Mouse (Mus musculus) liver, embryonic 11.5 days (tissue): Measurements from ENCODE around the gene Glce. TPM values are rescaled to one million over a fixed set of nuclear protein-coding genes. Genes with fewer than 3 reads are reported as not detected.

ENCODE experiments used
- ATAC-seq: fragments of 200-750 bp; cut with Nextera tagmentation; replicated peaks from 2 replicates; pipeline ENCODE4 v1.8.0; 2017; ENCODE audit warnings: moderate number of reproducible peaks, mild to moderate bottlenecking, moderate TSS enrichment, moderate library complexity; ENCODE audit not compliant: low FRiP score
- DNase-seq: peaks from one replicate; pipeline ENCODE4 v3.0.0-alpha.2; 2017; ENCODE audit warnings: low spot score
- H3K27ac ChIP-seq: fragments of 300-500 bp; sonication (generic); 2 replicates; pipeline ENCODE4 v1.5.1; 2014; ENCODE audit warnings: mild to moderate bottlenecking, low read depth, low read length, control low read depth
- H3K27me3 ChIP-seq: fragments of 300-500 bp; sonication (generic); replicated peaks from 2 replicates; pipeline ENCODE4 v1.6.1; 2014; ENCODE audit warnings: low read length, mixed read lengths; ENCODE audit not compliant: control insufficient read depth, insufficient read depth
- H3K36me3 ChIP-seq: fragments of 300-500 bp; sonication (generic); 2 replicates; pipeline ENCODE4 v1.6.1; 2014; ENCODE audit warnings: mild to moderate bottlenecking, low read length, moderate library complexity, mixed read lengths; ENCODE audit not compliant: control insufficient read depth, insufficient read depth
- H3K4me1 ChIP-seq: fragments of 300-500 bp; sonication (generic); replicated peaks from 2 replicates; pipeline ENCODE4 v1.6.1; 2014; ENCODE audit warnings: low read length, mixed read lengths; ENCODE audit not compliant: control insufficient read depth, insufficient read depth
- H3K4me2 ChIP-seq: fragments of 300-500 bp; sonication (generic); 2 replicates; pipeline ENCODE4 v1.6.1; 2014; ENCODE audit warnings: mild to moderate bottlenecking, control low read depth, moderate library complexity
- H3K4me3 ChIP-seq: fragments of 300-500 bp; sonication (generic); 2 replicates; pipeline ENCODE4 v1.5.1; 2014; ENCODE audit warnings: low read depth, low read length, control low read depth
- H3K9ac ChIP-seq: fragments of 300-500 bp; sonication (generic); 2 replicates; pipeline ENCODE4 v1.6.1; 2014; ENCODE audit warnings: low read depth, low read length, control low read depth
- H3K9me3 ChIP-seq: fragments of 300-500 bp; sonication (generic); 2 replicates; pipeline ENCODE4 v1.6.1; 2016; ENCODE audit warnings: low read length, inconsistent platforms, mixed read lengths; ENCODE audit not compliant: control insufficient read depth
- WGBS: fragments of 180-500 bp; shearing (Covaris S2); extraction: QIAGEN DNeasy Blood & Tissue Kit; methylation state at CpG from one replicate; pipeline ENCODE4 v1.1.7; 2014; 5-methylcytosine and 5-hydroxymethylcytosine counted together
- polyA plus RNA-seq: library from polyadenylated mRNA; unstranded; fragments of >200 nt; fragmentation: Nextera tagmentation; extraction: Ambion mirVana; gene quantifications from 2 replicates; pipeline ENCODE4 v1.2.1, GENCODE M21; 2014

The Glce gene
- polyA plus RNA-seq, 1 experiment from 2014 or later, result 13.5 TPM

GRCm38 (mm10) chr9:62132005-62132782 is 9.7 kb upstream of the Glce start:
- WGBS, result 71% methylated on average over 4 of the region's 4 CpGs
- ATAC-seq, result no peak

GRCm38 (mm10) chr9:62130746-62131145 is 8.3 kb upstream of the Glce start:
- 84% methylated on average over 5 of the region's 5 CpGs for WGBS
- no peaks in the 10 kb centered on the region for H3K4me1 ChIP-seq
- H3K36me3 ChIP-seq, result no peaks in the 10 kb centered on the region
- no peak overlapping the region for H3K4me2 ChIP-seq
- no peaks in the 10 kb centered on the region for H3K27me3 ChIP-seq
- no peak overlapping the region for H3K9ac ChIP-seq
- no peak for DNase-seq
- H3K4me3 ChIP-seq, result no peak overlapping the region
- ATAC-seq, result no peak
- H3K9me3 ChIP-seq, result no peaks in the 10 kb centered on the region
- no peak overlapping the region for H3K27ac ChIP-seq

More at GRCm38 (mm10) chr9:62132005-62132782, 9.7 kb upstream of the Glce start:
- H3K4me2 ChIP-seq, result no peak overlapping the region
- H3K9me3 ChIP-seq, result no peaks in the 10 kb centered on the region
- no peaks in the 10 kb centered on the region for H3K27me3 ChIP-seq
- H3K9ac ChIP-seq, result no peak overlapping the region
- no peak overlapping the region for H3K27ac ChIP-seq
- no peaks in the 10 kb centered on the region for H3K36me3 ChIP-seq
- H3K4me1 ChIP-seq, result no peaks in the 10 kb centered on the region
- H3K4me3 ChIP-seq, result no peak overlapping the region
- no peak for DNase-seq

- H3K4me2 ChIP-seq, result no peak overlapping the region
- ATAC-seq (no peak), DNase-seq (no peak)
- H3K27ac ChIP-seq, result no peak overlapping the region
- WGBS, result 78% methylated on average over 2 of the region's 2 CpGs
- no peak overlapping the region for H3K4me3 ChIP-seq
- H3K4me1 ChIP-seq, result peaks cover 5% of the 10 kb centered on the region; the same call in 1 of the 2 replicates
- H3K9ac ChIP-seq, result no peak overlapping the region
- H3K36me3 ChIP-seq, result no peaks in the 10 kb centered on the region
- H3K27me3 ChIP-seq, result no peaks in the 10 kb centered on the region
- H3K9me3 ChIP-seq, result no peaks in the 10 kb centered on the region
These were observed 5.6 kb upstream of the Glce start for GRCm38 (mm10) chr9:62128056-62128455.

GRCm38 (mm10) chr9:62125986-62126575 is 3.6 kb upstream of the Glce start:
- H3K4me2 ChIP-seq, result no peak overlapping the region
- H3K36me3 ChIP-seq, result no peaks in the 10 kb centered on the region
- H3K9me3 ChIP-seq, result no peaks in the 10 kb centered on the region
- H3K4me3 ChIP-seq, result no peak overlapping the region
- H3K27ac ChIP-seq, result no peak overlapping the region
- no peak overlapping the region for H3K9ac ChIP-seq
- no peak for DNase-seq
- no peaks in the 10 kb centered on the region for H3K27me3 ChIP-seq
- WGBS, result 70% methylated on average over 5 of the region's 5 CpGs
- ATAC-seq, result no peak
- H3K4me1 ChIP-seq, result peaks cover 5% of the 10 kb centered on the region

- H3K4me1 ChIP-seq, result peaks cover 5% of the 10 kb centered on the region
- H3K9me3 ChIP-seq, result no peaks in the 10 kb centered on the region
- no peak overlapping the region for H3K4me3 ChIP-seq
- H3K4me2 ChIP-seq, result no peak overlapping the region
- 76% methylated on average over 1 of the region's 1 CpGs for WGBS
- H3K9ac ChIP-seq, result no peak overlapping the region
- H3K27ac ChIP-seq, result no peak overlapping the region
- H3K27me3 ChIP-seq, result no peaks in the 10 kb centered on the region
- no peak for ATAC-seq
- H3K36me3 ChIP-seq, result no peaks in the 10 kb centered on the region
- no peak for DNase-seq
These were observed 1.8 kb upstream of the Glce start for GRCm38 (mm10) chr9:62124266-62124665.

- no peak for DNase-seq
- 66% methylated on average over 3 of the region's 3 CpGs for WGBS
- H3K9me3 ChIP-seq, result no peaks in the 10 kb centered on the region
- H3K27ac ChIP-seq, result peak overlapping the region; percentile 26; the same call in 1 of the 2 replicates
- peak overlapping the region; percentile 87 for H3K4me3 ChIP-seq
- no peaks in the 10 kb centered on the region for H3K27me3 ChIP-seq
- ATAC-seq, result no peak
- peak overlapping the region; percentile 70 for H3K4me2 ChIP-seq
- no peaks in the 10 kb centered on the region for H3K36me3 ChIP-seq
- H3K9ac ChIP-seq, result peak overlapping the region; percentile 73
- peaks cover 5% of the 10 kb centered on the region for H3K4me1 ChIP-seq
These were observed 1.0 kb upstream of the Glce start for GRCm38 (mm10) chr9:62123496-62123895.

GRCm38 (mm10) chr9:62121551-62122447 is 656 bp downstream of the Glce start:
- ATAC-seq (peak; percentile 25; the same call in 1 of the 2 replicates), DNase-seq (peak; percentile 37)
- peak overlapping the region; percentile 40 for H3K27ac ChIP-seq
- peak overlapping the region; percentile 87 for H3K4me3 ChIP-seq
- no peaks in the 10 kb centered on the region for H3K9me3 ChIP-seq
- peaks cover 5% of the 10 kb centered on the region for H3K4me1 ChIP-seq
- H3K36me3 ChIP-seq, result no peaks in the 10 kb centered on the region
- no peaks in the 10 kb centered on the region for H3K27me3 ChIP-seq
- H3K9ac ChIP-seq, result peak overlapping the region; percentile 87
- H3K4me2 ChIP-seq, result peak overlapping the region; percentile 98
- 1% methylated on average over 59 of the region's 59 CpGs for WGBS

- WGBS, result 70% methylated on average over 3 of the region's 3 CpGs
- H3K4me3 ChIP-seq, result no peak overlapping the region
These were observed 3.7 kb downstream of the Glce start for GRCm38 (mm10) chr9:62118754-62119153.

More at GRCm38 (mm10) chr9:62118754-62119153, 3.7 kb downstream of the Glce start:
- no peak overlapping the region for H3K9ac ChIP-seq
- H3K4me2 ChIP-seq, result no peak overlapping the region
- H3K27me3 ChIP-seq, result no peaks in the 10 kb centered on the region
- H3K4me1 ChIP-seq, result peaks cover 3% of the 10 kb centered on the region
- ATAC-seq, result no peak
- H3K36me3 ChIP-seq, result no peaks in the 10 kb centered on the region
- H3K9me3 ChIP-seq, result no peaks in the 10 kb centered on the region
- H3K27ac ChIP-seq, result no peak overlapping the region
- DNase-seq, result no peak
